Mouse (Mus musculus): ENCODE measurements at regions not wholly inside any gene's neighbourhood (a gene's known extent, or its start where the extent isn't known, plus 50 kb on each side); places are given as distances from the start of the nearest gene placed in this dataset.

- TF ChIP-seq POLR2A (IDR thresholded peaks at IDR 0.05; ENCODE audit: control insufficient read depth, extremely low read depth, insufficient read depth, low read length, poor library complexity) (no peak), CTCF (IDR thresholded peaks at IDR 0.05; ENCODE audit: borderline replicate concordance, control insufficient read depth, extremely low read depth, insufficient read depth, low read length, poor library complexity) (no peak)
These were observed 1677.4 kb upstream of the Gm7489 start for GRCm38 (mm10) chr15:52207271-52207670.

Measured in thymus, adult 2 months (tissue).